Mouse (Mus musculus): Measurements from ENCODE around the gene Frmd5. TPM values are rescaled to one million over a fixed set of nuclear protein-coding genes. Genes with fewer than 3 reads are reported as not detected.

The Frmd5 gene
- polyA plus RNA-seq, 1 experiment from 2014 or later: 14.7 TPM

DNA sequence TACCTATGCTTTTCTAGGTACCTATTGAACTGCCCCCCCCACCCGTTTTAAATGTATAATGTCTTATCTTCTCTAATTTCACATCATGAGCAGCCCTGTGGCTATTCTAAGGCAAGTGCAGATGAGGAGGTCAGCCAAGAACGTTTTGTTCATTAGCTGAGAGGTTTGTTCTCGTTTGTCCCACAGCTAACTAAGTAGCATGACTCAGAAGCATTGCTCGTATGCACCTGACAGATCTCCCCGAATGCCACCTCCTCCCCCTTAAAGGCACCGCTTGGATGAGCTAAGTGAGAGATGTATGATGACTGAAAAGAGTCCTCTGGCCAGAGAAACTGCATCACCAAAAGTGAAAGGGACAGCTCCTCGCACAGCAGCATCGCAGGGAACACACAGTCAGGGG, 132.7 kb downstream of the Frmd5 start:
- no peak overlapping the region for H3K4me2 ChIP-seq (ENCODE audit: low read depth)
- no peaks in the 10 kb centered on the region for H3K27me3 ChIP-seq (ENCODE audit: control insufficient read depth, insufficient read depth, low read length)
- H3K36me3 ChIP-seq (ENCODE audit: control insufficient read depth, insufficient read depth, low read length): no peaks in the 10 kb centered on the region
- ATAC-seq (ENCODE audit: insufficient read depth, low FRiP score, low TSS enrichment): no peak
- H3K9ac ChIP-seq (ENCODE audit: low read length): no peak overlapping the region
- no peaks in the 10 kb centered on the region for H3K9me3 ChIP-seq (ENCODE audit: control insufficient read depth, low read length)
- no peak for DNase-seq (ENCODE audit: low spot score)
- WGBS: 76% methylated on average over 8 of the region's 8 CpGs
- no peak overlapping the region for H3K4me3 ChIP-seq (ENCODE audit: low read depth, low read length)
- H3K27ac ChIP-seq (ENCODE audit: low read depth, low read length): no peak overlapping the region
- H3K4me1 ChIP-seq (ENCODE audit: control insufficient read depth, insufficient read depth, low read length): no peaks in the 10 kb centered on the region

DNA sequence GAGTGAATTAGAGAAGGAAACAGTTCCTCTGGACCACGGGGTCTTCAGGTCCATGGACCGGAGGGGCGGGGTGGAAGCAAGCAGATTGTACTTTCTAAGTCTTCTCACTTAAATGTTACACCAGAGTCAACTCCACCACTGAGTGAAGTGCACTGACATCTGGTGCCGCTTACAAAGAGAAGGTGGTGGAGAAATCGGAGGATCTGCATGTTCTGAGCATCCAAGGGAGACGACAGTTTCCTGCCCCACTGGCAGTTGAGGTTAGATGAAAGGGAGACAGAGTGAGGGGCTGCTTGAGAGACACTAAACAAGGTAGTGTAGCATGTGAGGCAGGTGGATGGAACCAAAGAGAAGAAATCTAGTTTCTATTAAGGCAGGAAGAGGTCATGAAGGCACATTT, 137.0 kb downstream of the Frmd5 start:
- Histone ChIP-seq H3K27me3 (ENCODE audit: control insufficient read depth, insufficient read depth, low read length) (no peaks in the 10 kb centered on the region), H3K4me3 (ENCODE audit: low read depth, low read length) (no peak overlapping the region), H3K27ac (ENCODE audit: low read depth, low read length) (no peak overlapping the region), H3K4me2 (ENCODE audit: low read depth) (no peak overlapping the region), H3K9ac (ENCODE audit: low read length) (no peak overlapping the region), H3K4me1 (ENCODE audit: control insufficient read depth, insufficient read depth, low read length) (no peaks in the 10 kb centered on the region), H3K9me3 (ENCODE audit: control insufficient read depth, low read length) (no peaks in the 10 kb centered on the region), H3K36me3 (ENCODE audit: control insufficient read depth, insufficient read depth, low read length) (no peaks in the 10 kb centered on the region)
- no peak for DNase-seq (ENCODE audit: low spot score)
- 86% methylated on average over 6 of the region's 6 CpGs for WGBS
- ATAC-seq (ENCODE audit: insufficient read depth, low FRiP score, low TSS enrichment): no peak

DNA sequence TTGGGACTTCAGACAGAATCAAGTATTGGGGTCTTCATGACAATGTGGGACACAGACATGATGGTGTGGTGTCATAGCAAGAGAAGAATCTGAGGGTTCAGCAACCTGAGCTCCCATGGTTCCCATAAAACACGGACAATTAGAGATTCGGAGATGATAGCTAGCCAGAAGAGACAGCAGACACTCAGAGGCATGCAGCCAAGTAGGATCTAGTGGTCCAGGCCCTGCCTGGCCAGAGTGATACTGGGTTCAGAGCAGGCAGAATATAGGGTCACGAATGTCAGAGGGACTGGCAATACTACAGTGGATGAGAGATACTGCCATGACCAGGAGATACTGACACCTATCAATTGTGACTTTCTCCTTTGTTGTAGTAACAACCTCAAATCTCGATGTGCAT, 138.6 kb downstream of the Frmd5 start:
- H3K36me3 ChIP-seq (ENCODE audit: control insufficient read depth, insufficient read depth, low read length): no peaks in the 10 kb centered on the region
- no peak overlapping the region for H3K4me2 ChIP-seq (ENCODE audit: low read depth)
- WGBS: 89% methylated on average over 4 of the region's 4 CpGs
- H3K4me1 ChIP-seq (ENCODE audit: control insufficient read depth, insufficient read depth, low read length): no peaks in the 10 kb centered on the region
- no peaks in the 10 kb centered on the region for H3K27me3 ChIP-seq (ENCODE audit: control insufficient read depth, insufficient read depth, low read length)
- DNase-seq (ENCODE audit: low spot score) (no peak), ATAC-seq (ENCODE audit: insufficient read depth, low FRiP score, low TSS enrichment) (no peak)
- no peak overlapping the region for H3K4me3 ChIP-seq (ENCODE audit: low read depth, low read length)
- H3K27ac ChIP-seq (ENCODE audit: low read depth, low read length): no peak overlapping the region
- H3K9me3 ChIP-seq (ENCODE audit: control insufficient read depth, low read length): no peaks in the 10 kb centered on the region
- no peak overlapping the region for H3K9ac ChIP-seq (ENCODE audit: low read length)

DNA sequence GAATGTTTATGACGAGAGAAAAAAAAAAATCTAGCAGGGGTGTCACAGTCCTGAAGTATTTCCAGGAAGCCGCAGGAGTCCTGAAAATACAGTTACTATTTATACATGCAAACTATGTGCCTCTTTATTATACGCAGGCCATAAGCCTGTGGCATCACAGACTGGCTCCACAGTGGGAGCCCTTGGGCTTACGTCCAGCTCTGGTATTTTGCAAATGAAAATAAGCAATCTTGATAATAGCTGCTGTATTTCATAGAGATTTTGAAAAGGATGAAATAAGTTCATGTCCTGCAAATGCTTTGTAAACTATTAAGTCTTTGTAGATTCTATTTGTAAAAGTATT, 145.8 kb downstream of the Frmd5 start:
- no peak overlapping the region for H3K27ac ChIP-seq (ENCODE audit: low read depth, low read length)
- H3K9ac ChIP-seq (ENCODE audit: low read length): no peak overlapping the region
- H3K36me3 ChIP-seq (ENCODE audit: control insufficient read depth, insufficient read depth, low read length): no peaks in the 10 kb centered on the region
- H3K27me3 ChIP-seq (ENCODE audit: control insufficient read depth, insufficient read depth, low read length): no peaks in the 10 kb centered on the region
- H3K4me3 ChIP-seq (ENCODE audit: low read depth, low read length): no peak overlapping the region
- no peaks in the 10 kb centered on the region for H3K9me3 ChIP-seq (ENCODE audit: control insufficient read depth, low read length)
- DNase-seq (ENCODE audit: low spot score) (no peak), ATAC-seq (ENCODE audit: insufficient read depth, low FRiP score, low TSS enrichment) (no peak)
- WGBS: 73% methylated on average over 4 of the region's 4 CpGs
- no peaks in the 10 kb centered on the region for H3K4me1 ChIP-seq (ENCODE audit: control insufficient read depth, insufficient read depth, low read length)
- no peak overlapping the region for H3K4me2 ChIP-seq (ENCODE audit: low read depth)

DNA sequence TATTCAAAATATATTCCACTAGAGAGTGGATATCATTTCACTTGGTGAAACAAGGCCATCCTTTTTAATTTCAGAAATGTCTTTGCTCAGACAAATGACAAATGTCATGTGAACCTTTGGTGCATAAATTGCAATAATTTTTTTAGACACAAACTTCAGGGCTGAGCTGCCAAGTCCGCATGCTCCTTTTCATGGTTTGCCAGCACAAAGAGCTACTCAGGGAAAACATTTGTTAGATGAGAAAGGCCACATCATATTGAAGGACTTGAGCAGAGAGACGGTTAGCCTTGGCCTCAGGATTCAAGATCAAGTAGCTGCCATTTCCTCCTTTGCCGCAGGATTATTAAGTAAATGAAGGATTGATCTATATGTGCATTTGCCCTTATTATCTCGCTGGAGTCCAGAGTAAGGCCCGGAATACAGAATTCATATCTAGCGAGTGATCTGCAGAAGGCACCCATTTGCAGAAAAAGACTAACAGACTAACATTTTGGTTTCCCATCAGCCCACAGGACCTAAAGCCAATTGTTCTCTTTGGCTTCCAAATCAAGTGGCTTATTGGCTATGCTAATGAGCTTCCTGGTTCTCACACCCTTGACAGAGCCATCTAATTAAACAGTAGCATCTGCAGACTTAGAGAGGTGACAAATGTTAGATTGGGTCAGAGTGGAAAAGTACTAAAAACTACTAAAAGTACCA, 146.3 kb downstream of the Frmd5 start:
- ATAC-seq (ENCODE audit: insufficient read depth, low FRiP score, low TSS enrichment) (no peak), DNase-seq (ENCODE audit: low spot score) (no peak)
- H3K4me3 ChIP-seq (ENCODE audit: low read depth, low read length): no peak overlapping the region
- no peak overlapping the region for H3K27ac ChIP-seq (ENCODE audit: low read depth, low read length)
- no peaks in the 10 kb centered on the region for H3K9me3 ChIP-seq (ENCODE audit: control insufficient read depth, low read length)
- no peak overlapping the region for H3K4me2 ChIP-seq (ENCODE audit: low read depth)
- no peaks in the 10 kb centered on the region for H3K36me3 ChIP-seq (ENCODE audit: control insufficient read depth, insufficient read depth, low read length)
- no peaks in the 10 kb centered on the region for H3K27me3 ChIP-seq (ENCODE audit: control insufficient read depth, insufficient read depth, low read length)
- WGBS: 78% methylated on average over 6 of the region's 6 CpGs
- no peaks in the 10 kb centered on the region for H3K4me1 ChIP-seq (ENCODE audit: control insufficient read depth, insufficient read depth, low read length)
- no peak overlapping the region for H3K9ac ChIP-seq (ENCODE audit: low read length)

DNA sequence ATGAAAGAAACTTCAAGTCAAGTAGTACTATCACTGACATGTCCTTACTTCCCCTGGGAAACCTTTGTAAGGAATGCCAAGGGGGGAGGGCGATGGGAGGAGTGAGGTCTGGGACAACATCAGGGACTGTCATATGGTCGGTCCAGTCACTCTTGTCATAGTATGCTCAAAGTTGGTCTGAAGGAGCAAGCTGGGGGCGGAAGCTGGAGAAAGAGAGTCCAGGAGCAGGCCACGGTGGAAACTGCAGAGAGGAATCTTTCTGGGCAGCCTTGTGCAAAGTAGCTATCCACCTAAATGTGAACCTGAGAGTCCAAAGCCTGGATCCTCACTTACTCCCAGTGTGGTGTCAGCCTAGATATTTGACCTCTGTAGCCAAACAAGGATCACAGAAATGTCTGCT, 147.5 kb downstream of the Frmd5 start:
- H3K36me3 ChIP-seq (ENCODE audit: control insufficient read depth, insufficient read depth, low read length): no peaks in the 10 kb centered on the region
- no peak overlapping the region for H3K4me3 ChIP-seq (ENCODE audit: low read depth, low read length)
- no peaks in the 10 kb centered on the region for H3K4me1 ChIP-seq (ENCODE audit: control insufficient read depth, insufficient read depth, low read length)
- H3K27me3 ChIP-seq (ENCODE audit: control insufficient read depth, insufficient read depth, low read length): no peaks in the 10 kb centered on the region
- ATAC-seq (ENCODE audit: insufficient read depth, low FRiP score, low TSS enrichment) (no peak), DNase-seq (ENCODE audit: low spot score) (no peak)
- H3K4me2 ChIP-seq (ENCODE audit: low read depth): no peak overlapping the region
- 81% methylated on average over 4 of the region's 4 CpGs for WGBS
- H3K27ac ChIP-seq (ENCODE audit: low read depth, low read length): no peak overlapping the region
- H3K9me3 ChIP-seq (ENCODE audit: control insufficient read depth, low read length): no peaks in the 10 kb centered on the region
- no peak overlapping the region for H3K9ac ChIP-seq (ENCODE audit: low read length)

DNA sequence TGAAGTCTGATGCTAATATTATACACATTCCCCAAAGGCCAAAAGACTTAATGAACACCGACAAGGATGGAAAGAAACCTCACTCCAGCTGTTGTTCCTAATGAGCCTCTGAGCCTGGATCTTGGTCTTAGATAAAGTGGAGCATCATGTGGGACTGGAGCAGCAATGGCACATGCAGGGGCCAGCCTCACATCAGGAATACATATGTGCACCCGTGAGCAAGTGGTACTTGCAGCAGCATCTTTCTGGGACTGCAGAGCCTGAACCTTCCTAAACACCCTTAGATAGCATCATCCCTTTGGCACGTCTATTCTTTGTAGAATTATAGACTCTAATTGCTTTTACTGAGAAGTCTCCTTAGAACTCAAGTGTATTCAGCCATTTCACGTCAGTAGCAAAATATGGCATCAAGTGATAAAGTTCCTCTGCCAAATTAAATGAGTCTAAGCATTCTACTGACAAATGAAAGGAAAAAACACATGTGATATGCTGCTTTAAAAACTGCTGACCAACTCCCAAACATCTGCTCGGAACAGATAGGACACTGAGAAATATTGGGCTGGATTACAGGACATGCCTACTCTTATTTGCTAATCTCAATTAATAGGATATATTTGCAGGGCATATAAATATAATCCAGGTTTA, 148.6 kb downstream of the Frmd5 start:
- H3K9me3 ChIP-seq (ENCODE audit: control insufficient read depth, low read length): no peaks in the 10 kb centered on the region
- H3K4me1 ChIP-seq (ENCODE audit: control insufficient read depth, insufficient read depth, low read length): no peaks in the 10 kb centered on the region
- H3K4me3 ChIP-seq (ENCODE audit: low read depth, low read length): no peak overlapping the region
- ATAC-seq (ENCODE audit: insufficient read depth, low FRiP score, low TSS enrichment) (no peak), DNase-seq (ENCODE audit: low spot score) (no peak)
- H3K27me3 ChIP-seq (ENCODE audit: control insufficient read depth, insufficient read depth, low read length): no peaks in the 10 kb centered on the region
- no peak overlapping the region for H3K27ac ChIP-seq (ENCODE audit: low read depth, low read length)
- WGBS: 88% methylated on average over 5 of the region's 5 CpGs
- no peak overlapping the region for H3K4me2 ChIP-seq (ENCODE audit: low read depth)
- H3K9ac ChIP-seq (ENCODE audit: low read length): no peak overlapping the region
- H3K36me3 ChIP-seq (ENCODE audit: control insufficient read depth, insufficient read depth, low read length): no peaks in the 10 kb centered on the region

DNA sequence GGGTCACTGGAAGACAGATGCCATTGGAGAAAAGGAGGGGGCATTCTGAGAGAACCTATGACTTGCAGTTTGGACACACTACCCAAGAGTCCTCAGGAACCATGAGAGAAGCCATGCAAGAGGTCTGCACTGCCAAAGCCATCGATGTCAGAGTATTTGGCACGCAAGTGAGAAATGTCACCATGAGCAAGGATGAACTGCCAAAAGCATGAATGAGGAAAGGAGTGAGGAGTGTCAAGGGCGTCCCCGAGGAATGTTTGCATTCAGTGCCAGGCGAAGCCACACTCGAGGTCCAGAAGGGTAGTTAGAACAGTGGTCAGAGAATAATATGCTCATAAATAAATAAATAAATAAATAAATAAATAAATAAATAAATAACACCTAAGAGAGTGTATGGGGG, 150.9 kb downstream of the Frmd5 start:
- 89% methylated on average over 6 of the region's 6 CpGs for WGBS
- no peak for ATAC-seq (ENCODE audit: insufficient read depth, low FRiP score, low TSS enrichment)
- no peaks in the 10 kb centered on the region for H3K4me1 ChIP-seq (ENCODE audit: control insufficient read depth, insufficient read depth, low read length)

DNA sequence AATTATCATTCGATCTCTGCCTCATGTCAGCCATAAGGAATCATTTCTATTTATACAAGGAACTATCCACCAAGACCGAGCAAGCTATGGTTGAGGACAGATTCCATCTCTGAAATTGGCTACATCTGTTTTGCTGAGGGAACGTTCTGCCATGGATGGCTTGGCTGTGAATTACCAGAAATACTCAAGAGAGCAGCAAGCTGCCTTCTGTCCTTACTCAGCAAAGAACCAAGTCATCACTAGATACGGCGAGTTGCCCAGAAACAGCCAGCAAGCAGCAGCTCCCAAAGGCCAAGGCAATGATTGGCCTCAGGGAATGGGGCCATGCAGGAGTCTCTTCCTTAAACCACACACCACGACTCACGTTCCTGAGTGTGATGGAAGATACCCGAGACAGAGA, 151.8 kb downstream of the Frmd5 start:
- DNase-seq (ENCODE audit: low spot score) (no peak), ATAC-seq (ENCODE audit: insufficient read depth, low FRiP score, low TSS enrichment) (no peak)
- no peak overlapping the region for H3K4me2 ChIP-seq (ENCODE audit: low read depth)
- no peaks in the 10 kb centered on the region for H3K36me3 ChIP-seq (ENCODE audit: control insufficient read depth, insufficient read depth, low read length)
- H3K27me3 ChIP-seq (ENCODE audit: control insufficient read depth, insufficient read depth, low read length): no peaks in the 10 kb centered on the region
- no peak overlapping the region for H3K9ac ChIP-seq (ENCODE audit: low read length)
- H3K9me3 ChIP-seq (ENCODE audit: control insufficient read depth, low read length): no peaks in the 10 kb centered on the region
- 82% methylated on average over 8 of the region's 8 CpGs for WGBS
- no peak overlapping the region for H3K27ac ChIP-seq (ENCODE audit: low read depth, low read length)
- H3K4me1 ChIP-seq (ENCODE audit: control insufficient read depth, insufficient read depth, low read length): no peaks in the 10 kb centered on the region
- H3K4me3 ChIP-seq (ENCODE audit: low read depth, low read length): no peak overlapping the region

More for the DNA sequence above, 150.9 kb downstream of the Frmd5 start:
- Histone ChIP-seq H3K9ac (ENCODE audit: low read length) (no peak overlapping the region), H3K4me2 (ENCODE audit: low read depth) (no peak overlapping the region), H3K36me3 (ENCODE audit: control insufficient read depth, insufficient read depth, low read length) (no peaks in the 10 kb centered on the region), H3K27me3 (ENCODE audit: control insufficient read depth, insufficient read depth, low read length) (no peaks in the 10 kb centered on the region), H3K9me3 (ENCODE audit: control insufficient read depth, low read length) (no peaks in the 10 kb centered on the region), H3K4me3 (ENCODE audit: low read depth, low read length) (no peak overlapping the region), H3K27ac (ENCODE audit: low read depth, low read length) (no peak overlapping the region)
- DNase-seq (ENCODE audit: low spot score): no peak
